Comparison of ENCODE assay signal across 17 mouse cellular contexts in the genomic region with DNA sequence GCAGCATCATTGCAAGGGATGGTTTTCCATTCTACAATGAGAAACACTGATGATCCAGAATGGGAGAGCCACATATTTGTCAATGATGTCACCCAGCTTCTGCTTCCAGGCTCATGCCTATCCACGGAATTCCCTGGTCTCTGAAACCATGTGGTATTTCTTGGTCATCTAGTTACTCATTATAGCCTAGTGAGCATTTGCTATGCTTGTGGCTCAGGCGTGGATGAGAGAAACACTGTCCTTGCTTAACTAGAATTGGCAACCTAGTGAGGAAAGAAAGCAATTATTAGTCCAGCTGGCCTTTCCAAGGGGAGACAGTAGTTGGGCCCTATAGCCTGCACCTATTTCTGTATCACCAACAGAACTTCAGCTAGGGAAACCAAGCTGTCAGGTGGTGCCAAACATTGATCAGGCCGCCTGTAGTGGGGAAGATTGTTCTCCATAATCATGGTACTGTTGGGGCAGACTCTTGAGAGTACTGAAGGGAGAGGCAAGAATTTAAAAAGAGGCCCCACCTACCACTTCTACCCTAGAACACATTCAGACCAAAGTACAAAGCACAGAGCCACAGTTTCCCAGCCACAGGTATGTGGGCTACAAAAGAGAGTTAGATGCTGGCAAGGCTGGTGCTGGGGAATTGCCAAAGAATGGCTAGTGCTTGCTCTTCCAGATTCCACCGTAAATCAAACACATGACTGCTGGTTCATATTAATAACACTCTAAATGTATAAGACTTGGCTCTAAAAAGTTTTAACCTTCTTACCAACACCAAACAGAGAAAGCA. TPM values are rescaled to one million over a fixed set of nuclear protein-coding genes. Genes with fewer than 3 reads are reported as not detected.
DNase-seq lines count a peak whose midpoint lies in the region; ATAC-seq and TF ChIP-seq lines count a peak whose summit lies in the region.
"Had no signal": no experiment of that assay in that cellular context is flagged by ENCODE, and none has a peak within 500 bp of the region (broad histone marks: within the 10 kb centered on the region; RNA-seq: fewer than 3 reads in every experiment).

No protein-coding gene starts in this region.

- H3K9me3 ChIP-seq in kidney, embryonic 16.5 days (ENCODE audit: low read length), result no peaks in the 10 kb centered on the region
- no peaks in the 10 kb centered on the region for H3K9me3 ChIP-seq in hindbrain, postnatal 0 days (ENCODE audit: low read length)
- H3K9me3 ChIP-seq: forebrain, embryonic 15.5 days; G1E; heart, embryonic 12.5 days; hindbrain, embryonic 10.5 days had no signal

- no peaks in the 10 kb centered on the region for H3K27me3 ChIP-seq in kidney, adult 2 months (replicated peaks; ENCODE audit: control insufficient read depth, insufficient read depth, low read length)
- H3K27me3 ChIP-seq in kidney, embryonic 16.5 days (ENCODE audit: insufficient read depth, low read length), result no peaks in the 10 kb centered on the region
- H3K27me3 ChIP-seq in hindbrain, postnatal 0 days (ENCODE audit: insufficient read depth, low read length), result no peaks in the 10 kb centered on the region
- H3K27me3 ChIP-seq: forebrain, embryonic 15.5 days; heart, embryonic 12.5 days had no signal

- peaks cover 39% of the 10 kb centered on the region for H3K4me1 ChIP-seq in kidney, adult 2 months (ENCODE audit: control insufficient read depth, insufficient read depth, low read length)
- peaks cover 55% of the 10 kb centered on the region for H3K4me1 ChIP-seq in kidney, embryonic 16.5 days (ENCODE audit: insufficient read depth, low read length)
- H3K4me1 ChIP-seq in hindbrain, postnatal 0 days (ENCODE audit: insufficient read depth, low read length), result peaks cover 23% of the 10 kb centered on the region

- no peak for ATAC-seq in kidney, embryonic 16.5 days (ENCODE audit: low FRiP score, low TSS enrichment)
- no peak for ATAC-seq in hindbrain, postnatal 0 days
- ATAC-seq: forebrain, embryonic 15.5 days; inflammation-experienced regulatory T-cells, adult 6 months; midbrain, embryonic 16.5 days had no signal

- no peak overlapping the region for H3K4me2 ChIP-seq in kidney, embryonic 16.5 days (replicated peaks; ENCODE audit: low read depth, low read length)
- H3K4me2 ChIP-seq in hindbrain, postnatal 0 days (ENCODE audit: low read depth, low read length), result no peak overlapping the region
- H3K4me2 ChIP-seq: forebrain, embryonic 15.5 days; heart, embryonic 12.5 days had no signal

- DNase-seq in kidney, adult 2 months, result peak; percentile 89
- DNase-seq in fat pad, adult 2 months (ENCODE audit: extremely low read depth, low read depth, low spot score), result peak; percentile 68
- DNase-seq in lung, adult 18-20 months, result peak; percentile 87 to 90
- peak; percentile 89 for DNase-seq in lung, postnatal 36 days
- no peak for DNase-seq in adrenal gland, postnatal 36 days
- no peak for DNase-seq in hindbrain, postnatal 0 days (ENCODE audit: low spot score)
- DNase-seq: adrenal gland, postnatal 25 days; cerebellum, adult 9-11 months; layer of hippocampus, adult 9-11 months; liver had no signal

- peak overlapping the region; percentile 99 for H3K27ac ChIP-seq in kidney, adult 2 months (ENCODE audit: insufficient read depth, low read depth, low read length)
- H3K27ac ChIP-seq in kidney, embryonic 16.5 days (ENCODE audit: low read length), result no peak overlapping the region
- no peak overlapping the region for H3K27ac ChIP-seq in hindbrain, postnatal 0 days
- H3K27ac ChIP-seq: forebrain, embryonic 15.5 days; hindbrain, embryonic 10.5 days had no signal

- WGBS in kidney, adult 2 months, result 50% methylated on average over 4 of the region's 4 CpGs
- WGBS in kidney, embryonic 16.5 days, result 89% methylated on average over 4 of the region's 4 CpGs
- WGBS in hindbrain, postnatal 0 days, result 79% methylated on average over 4 of the region's 4 CpGs

- no peak overlapping the region for H3K4me3 ChIP-seq in kidney, adult 2 months (ENCODE audit: insufficient read depth, low read depth, low read length)
- H3K4me3 ChIP-seq in kidney, embryonic 16.5 days (ENCODE audit: low read length), result no peak overlapping the region
- H3K4me3 ChIP-seq in hindbrain, postnatal 0 days (ENCODE audit: low read length), result no peak overlapping the region
- H3K4me3 ChIP-seq: forebrain, embryonic 15.5 days; heart, embryonic 12.5 days; hindbrain, embryonic 10.5 days had no signal

- no peak for TF ChIP-seq POLR2A in kidney, adult 2 months (IDR thresholded peaks at IDR 0.05; ENCODE audit: low read depth, low read length)

- H3K9ac ChIP-seq in kidney, embryonic 16.5 days (replicated peaks; ENCODE audit: low read length), result no peak overlapping the region
- no peak overlapping the region for H3K9ac ChIP-seq in hindbrain, postnatal 0 days (replicated peaks; ENCODE audit: low read length)
- H3K9ac ChIP-seq: forebrain, embryonic 15.5 days; heart, embryonic 12.5 days had no signal

- TF ChIP-seq CTCF in kidney, adult 2 months (conservative IDR thresholded peaks at IDR 0.05; ENCODE audit: insufficient read depth, insufficient read length, low read depth, low read length), result no peak
- no peak for TF ChIP-seq CTCF in hindbrain, postnatal 0 days (IDR thresholded peaks at IDR 0.05; ENCODE audit: low read depth)

- H3K36me3 ChIP-seq in kidney, adult 2 months (ENCODE audit: control insufficient read depth, insufficient read depth, low read length), result no peaks in the 10 kb centered on the region; the same call in 1 of the 2 replicates
- H3K36me3 ChIP-seq in kidney, embryonic 16.5 days (ENCODE audit: insufficient read depth, low read length), result no peaks in the 10 kb centered on the region
- H3K36me3 ChIP-seq in hindbrain, postnatal 0 days (ENCODE audit: insufficient read depth, low read length), result no peaks in the 10 kb centered on the region
- H3K36me3 ChIP-seq: forebrain, embryonic 15.5 days; G1E; heart, embryonic 12.5 days; hindbrain, embryonic 10.5 days had no signal

RNA-seq across cellular contexts. Expression of a gene that starts 4.6 kb away (rescaled TPM):
- 121 and 131 TPM in 2 replicates for polyA plus RNA-seq in kidney, adult 2 months (2012; rRNA removed)
- polyA plus RNA-seq in kidney, embryonic 16.5 days (2015; fragmentation: Nextera tagmentation; extraction: Ambion mirVana), result 25.7 and 28.9 TPM in 2 replicates
- 100 to 1,000 TPM in 1 of 2 experiments, 10 to 100 TPM in 1; 61.4 to 101 TPM for total RNA-seq in adrenal gland, postnatal 36 days (2021)
- 62.5 and 64.1 TPM in 2 replicates for total RNA-seq in hindbrain, postnatal 0 days (2014; rRNA removed)
- polyA plus RNA-seq in hindbrain, postnatal 0 days (2015; fragmentation: Nextera tagmentation; extraction: Ambion mirVana), result 27.8 and 30.4 TPM in 2 replicates

RNA-seq across cellular contexts. Expression of a gene that starts 51.8 kb away (rescaled TPM):
- polyA plus RNA-seq in kidney, adult 2 months (2012; rRNA removed), result 31.6 and 40.3 TPM in 2 replicates
- 29.6 and 32.6 TPM in 2 replicates for polyA plus RNA-seq in kidney, embryonic 16.5 days (2015; fragmentation: Nextera tagmentation; extraction: Ambion mirVana)
- total RNA-seq in adrenal gland, postnatal 36 days (2021), result 100 to 1,000 TPM; 103 to 125 TPM
- 12.9 and 13.9 TPM in 2 replicates for total RNA-seq in hindbrain, postnatal 0 days (2014; rRNA removed)
- 14.0 and 14.5 TPM in 2 replicates for polyA plus RNA-seq in hindbrain, postnatal 0 days (2015; fragmentation: Nextera tagmentation; extraction: Ambion mirVana)

Comparison
In these comparisons a context has a peak if more than half of its experiments do, and no peak if none do; other contexts are left out.
1. DNase-seq: peak in kidney, adult 2 months (single experiment), fat pad, adult 2 months (single experiment), lung, adult 18-20 months (2 of 2) and lung, postnatal 36 days (single experiment); none in adrenal gland, postnatal 36 days (0 of 2) and hindbrain, postnatal 0 days (single experiment).